Mouse (Mus musculus): Measurements from ENCODE around the gene Pknox1.

Gene Pknox1

GRCm38 (mm10) chr17:31656682-31657081, 92.1 kb downstream of the Pknox1 start:
- DNase-seq: no peak
